Mouse (Mus musculus): ENCODE results near the gene Tldc2. TPM values are rescaled to one million over a fixed set of nuclear protein-coding genes. Genes with fewer than 3 reads are reported as not detected.
A peak's percentile ranks its signal among the peaks of the same experiment; 100 is the strongest.

Tldc2 gene
- total and polyA plus RNA-seq, 2 experiments from 2014 or later, result not detected

- Histone ChIP-seq H3K4me2 (ENCODE audit: low read depth) (no peak overlapping the region), H3K9ac (no peak overlapping the region), H3K4me3 (ENCODE audit: low read depth, low read length) (no peak overlapping the region), H3K27me3 (ENCODE audit: insufficient read depth, low read length) (no peaks in the 10 kb centered on the region), H3K27ac (ENCODE audit: low read depth, low read length) (no peak overlapping the region), H3K9me3 (ENCODE audit: low read length) (no peaks in the 10 kb centered on the region), H3K4me1 (ENCODE audit: insufficient read depth) (peaks cover 34% of the 10 kb centered on the region), H3K36me3 (ENCODE audit: insufficient read depth) (peaks cover 33% of the 10 kb centered on the region)
- TF ChIP-seq CTCF (IDR thresholded peaks at IDR 0.05; ENCODE audit: low read depth), result no peak
- 98% methylated on average over 2 of the region's 2 CpGs for WGBS
- DNase-seq (no peak), ATAC-seq (no peak)
Measured at GRCm38 (mm10) chr2:157045932-157046331, 40.9 kb upstream of the Tldc2 start.

GRCm38 (mm10) chr2:157046956-157047355 is 39.9 kb upstream of the Tldc2 start:
- H3K9me3 ChIP-seq (ENCODE audit: low read length), result no peaks in the 10 kb centered on the region
- peaks cover 26% of the 10 kb centered on the region for H3K36me3 ChIP-seq (ENCODE audit: insufficient read depth)
- WGBS, result 83% methylated on average over 5 of the region's 5 CpGs
- H3K4me1 ChIP-seq (ENCODE audit: insufficient read depth), result peaks cover 34% of the 10 kb centered on the region
- H3K9ac ChIP-seq, result no peak overlapping the region
- H3K27me3 ChIP-seq (ENCODE audit: insufficient read depth, low read length), result no peaks in the 10 kb centered on the region
- no peak overlapping the region for H3K4me2 ChIP-seq (ENCODE audit: low read depth)
- DNase-seq (no peak), ATAC-seq (no peak)
- TF ChIP-seq CTCF (IDR thresholded peaks at IDR 0.05; ENCODE audit: low read depth), result no peak
- H3K4me3 ChIP-seq (ENCODE audit: low read depth, low read length), result no peak overlapping the region
- H3K27ac ChIP-seq (ENCODE audit: low read depth, low read length), result no peak overlapping the region

- WGBS, result 57% methylated on average over 13 of the region's 13 CpGs
- peaks cover 34% of the 10 kb centered on the region for H3K4me1 ChIP-seq (ENCODE audit: insufficient read depth)
- H3K36me3 ChIP-seq (ENCODE audit: insufficient read depth), result peaks cover 41% of the 10 kb centered on the region
- H3K27me3 ChIP-seq (ENCODE audit: insufficient read depth, low read length), result no peaks in the 10 kb centered on the region
- no peak for TF ChIP-seq CTCF (IDR thresholded peaks at IDR 0.05; ENCODE audit: low read depth)
- DNase-seq (peak; percentile 66), ATAC-seq (peak; percentile 32)
- H3K4me3 ChIP-seq (ENCODE audit: low read depth, low read length), result no peak overlapping the region
- no peak overlapping the region for H3K4me2 ChIP-seq (ENCODE audit: low read depth)
- H3K27ac ChIP-seq (ENCODE audit: low read depth, low read length), result peak overlapping the region; percentile 89
- H3K9ac ChIP-seq, result peak overlapping the region; percentile 14; the same call in 1 of the 2 replicates
- no peaks in the 10 kb centered on the region for H3K9me3 ChIP-seq (ENCODE audit: low read length)
Measured at GRCm38 (mm10) chr2:157048395-157049181, 38.3 kb upstream of the Tldc2 start.

- Histone ChIP-seq H3K27me3 (ENCODE audit: insufficient read depth, low read length) (no peaks in the 10 kb centered on the region), H3K4me2 (ENCODE audit: low read depth) (peak overlapping the region; percentile 21; the same call in 1 of the 2 replicates), H3K27ac (ENCODE audit: low read depth, low read length) (peak overlapping the region; percentile 89), H3K36me3 (ENCODE audit: insufficient read depth) (peaks cover 42% of the 10 kb centered on the region), H3K9me3 (ENCODE audit: low read length) (no peaks in the 10 kb centered on the region), H3K4me1 (ENCODE audit: insufficient read depth) (peaks cover 34% of the 10 kb centered on the region), H3K4me3 (ENCODE audit: low read depth, low read length) (no peak overlapping the region), H3K9ac (no peak overlapping the region)
- DNase-seq, result peak; percentile 86
- 8% methylated on average over 8 of the region's 8 CpGs for WGBS
- ATAC-seq, result peak; percentile 94
- no peak for TF ChIP-seq CTCF (IDR thresholded peaks at IDR 0.05; ENCODE audit: low read depth)
Measured at GRCm38 (mm10) chr2:157049831-157050243, 37.0 kb upstream of the Tldc2 start.

GRCm38 (mm10) chr2:157052448-157052847 is 34.4 kb upstream of the Tldc2 start:
- ATAC-seq (no peak), DNase-seq (no peak)
- TF ChIP-seq CTCF (IDR thresholded peaks at IDR 0.05; ENCODE audit: low read depth), result no peak
- Histone ChIP-seq H3K4me1 (ENCODE audit: insufficient read depth) (peaks cover 30% of the 10 kb centered on the region), H3K27me3 (ENCODE audit: insufficient read depth, low read length) (no peaks in the 10 kb centered on the region), H3K9me3 (ENCODE audit: low read length) (no peaks in the 10 kb centered on the region), H3K36me3 (ENCODE audit: insufficient read depth) (peaks cover 29% of the 10 kb centered on the region), H3K4me3 (ENCODE audit: low read depth, low read length) (no peak overlapping the region), H3K9ac (no peak overlapping the region), H3K4me2 (ENCODE audit: low read depth) (no peak overlapping the region), H3K27ac (ENCODE audit: low read depth, low read length) (peak overlapping the region; percentile 21; the same call in 1 of the 2 replicates)
- WGBS, result 82% methylated on average over 8 of the region's 8 CpGs

- no peaks in the 10 kb centered on the region for H3K9me3 ChIP-seq (ENCODE audit: low read length)
- H3K4me3 ChIP-seq (ENCODE audit: low read depth, low read length), result no peak overlapping the region
- ATAC-seq (no peak), DNase-seq (no peak)
- H3K9ac ChIP-seq, result no peak overlapping the region
- peaks cover 26% of the 10 kb centered on the region for H3K4me1 ChIP-seq (ENCODE audit: insufficient read depth)
- H3K27ac ChIP-seq (ENCODE audit: low read depth, low read length), result no peak overlapping the region
- H3K4me2 ChIP-seq (ENCODE audit: low read depth), result no peak overlapping the region
- WGBS, result 94% methylated on average over 5 of the region's 5 CpGs
- H3K36me3 ChIP-seq (ENCODE audit: insufficient read depth), result peaks cover 29% of the 10 kb centered on the region
- H3K27me3 ChIP-seq (ENCODE audit: insufficient read depth, low read length), result no peaks in the 10 kb centered on the region
- TF ChIP-seq CTCF (IDR thresholded peaks at IDR 0.05; ENCODE audit: low read depth), result no peak
Measured at GRCm38 (mm10) chr2:157053124-157053523, 33.7 kb upstream of the Tldc2 start.

- Histone ChIP-seq H3K9ac (no peak overlapping the region), H3K9me3 (ENCODE audit: low read length) (no peaks in the 10 kb centered on the region), H3K4me2 (ENCODE audit: low read depth) (no peak overlapping the region), H3K27ac (ENCODE audit: low read depth, low read length) (no peak overlapping the region), H3K4me1 (ENCODE audit: insufficient read depth) (peaks cover 25% of the 10 kb centered on the region), H3K4me3 (ENCODE audit: low read depth, low read length) (no peak overlapping the region), H3K36me3 (ENCODE audit: insufficient read depth) (peaks cover 29% of the 10 kb centered on the region), H3K27me3 (ENCODE audit: insufficient read depth, low read length) (no peaks in the 10 kb centered on the region)
- peak; percentile 46 for TF ChIP-seq CTCF (IDR thresholded peaks at IDR 0.05; ENCODE audit: low read depth)
- 72% methylated on average over 4 of the region's 4 CpGs for WGBS
- no peak for DNase-seq
- ATAC-seq, result no peak
Measured at GRCm38 (mm10) chr2:157053787-157054186, 33.1 kb upstream of the Tldc2 start.
